Mouse (Mus musculus) C2C12 (cell line): Measurements from ENCODE around the gene Cep85l. TPM values are rescaled to one million over a fixed set of nuclear protein-coding genes. Genes with fewer than 3 reads are reported as not detected.

Experiments
- H3K27me3 ChIP-seq: one replicate; pipeline ENCODE4 v1.6.1; 2011; ENCODE audit not compliant: control insufficient read depth, insufficient read depth, insufficient read length
- H3K36me3 ChIP-seq: one replicate; pipeline ENCODE4 v1.6.1; 2011; ENCODE audit not compliant: control insufficient read depth, insufficient read depth
- H3K4me3 ChIP-seq: one replicate; pipeline ENCODE4 v1.5.1; 2011; ENCODE audit warnings: mild to moderate bottlenecking, control low read depth; ENCODE audit not compliant: poor library complexity, insufficient read depth, severe bottlenecking
- H3K79me2 ChIP-seq: one replicate; pipeline ENCODE4 v1.6.1; 2011; ENCODE audit not compliant: control insufficient read depth, insufficient read depth
- H3K79me3 ChIP-seq: one replicate; pipeline ENCODE4 v1.6.1; 2011; ENCODE audit warnings: low read depth, control low read depth
- H3ac ChIP-seq: one replicate; pipeline ENCODE3; 2011; ENCODE audit warnings: low read depth; ENCODE audit not compliant: control insufficient read depth, insufficient read length
- CEBPB ChIP-seq: IDR thresholded peaks from one replicate; pipeline ENCODE4 v1.6.1; 2011; ENCODE audit warnings: low read depth, mild to moderate bottlenecking, control low read depth, moderate library complexity
- CTCF ChIP-seq: IDR thresholded peaks from one replicate; pipeline ENCODE4 v1.5.1; 2011; ENCODE audit not compliant: control insufficient read depth, insufficient read depth, insufficient read length
- FOSL1 ChIP-seq: IDR thresholded peaks from one replicate; pipeline ENCODE4 v1.8.0; 2011; ENCODE audit warnings: mild to moderate bottlenecking, low read length; ENCODE audit not compliant: poor library complexity, insufficient read depth, severe bottlenecking
- MAX ChIP-seq: IDR thresholded peaks from one replicate; pipeline ENCODE4 v1.6.1; 2011; ENCODE audit warnings: mild to moderate bottlenecking, control low read depth
- MYOD1 ChIP-seq: IDR thresholded peaks from one replicate; pipeline ENCODE4 v1.6.1; 2011; ENCODE audit warnings: low read depth; ENCODE audit not compliant: control insufficient read depth, insufficient read length
- MYOG ChIP-seq: IDR thresholded peaks from one replicate; pipeline ENCODE4 v1.6.1; 2011; ENCODE audit not compliant: control insufficient read depth, insufficient read length; ENCODE audit errors: extremely low read depth
- USF1 ChIP-seq: IDR thresholded peaks from one replicate; pipeline ENCODE4 v1.6.1; 2011; ENCODE audit warnings: low read depth, mild to moderate bottlenecking, control low read depth, moderate library complexity
- polyA plus RNA-seq: library from polyadenylated mRNA; unstranded; fragments of >200 nt; fragmentation: generic; extraction: Trizol; gene quantifications from one replicate; pipeline ENCODE4 v1.2.1, GENCODE M21; 2012; ENCODE audit warnings: missing spikeins

Cep85l gene
- polyA plus RNA-seq, 1 experiment, result 0.32 TPM

DNA sequence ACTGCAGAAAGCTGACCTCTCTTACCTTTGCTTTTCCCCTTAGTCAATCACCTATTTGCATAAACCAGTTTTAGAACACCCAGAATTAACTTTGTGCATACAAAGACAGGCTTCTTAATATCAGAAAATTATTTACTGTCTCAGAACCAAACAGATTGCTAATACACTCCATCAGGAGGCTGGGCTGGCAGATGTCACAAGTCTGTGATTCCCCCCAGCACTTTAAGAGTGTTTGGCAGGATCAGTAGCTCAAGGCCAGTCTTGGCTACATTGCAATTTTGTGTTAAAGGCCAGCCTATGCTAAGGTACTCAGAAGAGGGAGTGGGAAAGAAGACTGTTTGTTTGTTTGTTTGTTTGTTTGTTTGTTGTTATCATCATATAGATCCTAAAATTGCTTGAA is 2.7 kb downstream of the Cep85l start:
- peaks cover 3% of the 10 kb centered on the region for H3K79me3 ChIP-seq
- no peak overlapping the region for H3K4me3 ChIP-seq
- no peak overlapping the region for H3ac ChIP-seq

DNA sequence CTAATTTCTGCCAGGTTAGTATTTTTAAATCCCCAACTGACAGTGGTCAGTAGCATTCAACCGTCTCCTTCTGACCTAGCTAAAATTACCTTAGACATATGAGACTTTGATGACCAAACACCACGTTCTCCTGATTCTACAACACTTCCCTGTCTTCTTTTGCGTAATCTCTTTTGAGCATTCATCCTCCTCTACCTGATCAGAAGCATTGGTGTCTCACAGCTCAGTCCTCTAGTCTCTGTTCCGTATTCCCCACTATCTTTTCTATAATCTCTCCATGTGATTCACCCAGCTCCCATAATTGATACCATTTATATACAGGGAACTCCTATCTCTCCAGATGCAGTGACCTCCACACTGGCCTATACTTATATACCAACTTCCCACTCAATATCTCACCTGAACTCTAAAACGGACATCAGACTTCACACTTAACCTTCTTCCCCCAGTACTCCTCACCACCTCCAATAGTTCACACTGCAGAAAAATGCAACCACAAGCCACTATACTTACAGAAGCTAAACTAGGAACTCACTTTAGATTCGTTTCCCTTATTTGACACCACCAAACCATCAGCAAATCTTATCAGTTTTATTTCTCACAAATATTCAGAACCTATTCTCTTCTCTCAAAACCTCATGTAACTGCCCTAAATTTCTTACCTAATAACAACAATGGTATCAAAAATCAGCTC is 5.7 kb downstream of the Cep85l start:
- Histone ChIP-seq H3K4me3 (no peak overlapping the region), H3K27me3 (no peaks in the 10 kb centered on the region), H3K36me3 (no peaks in the 10 kb centered on the region), H3K79me2 (peaks cover 8% of the 10 kb centered on the region), H3K79me3 (peaks cover 12% of the 10 kb centered on the region), H3ac (no peak overlapping the region)
- TF ChIP-seq USF1 (no peak), CEBPB (no peak)

More for the DNA sequence above, 2.7 kb downstream of the Cep85l start:
- Histone ChIP-seq H3K79me2 (peaks cover 13% of the 10 kb centered on the region), H3K36me3 (no peaks in the 10 kb centered on the region), H3K27me3 (no peaks in the 10 kb centered on the region)
- TF ChIP-seq MAX (no peak), CEBPB (no peak), USF1 (no peak), MYOD1 (no peak), MYOG (no peak), CTCF (no peak), FOSL1 (no peak)

DNA sequence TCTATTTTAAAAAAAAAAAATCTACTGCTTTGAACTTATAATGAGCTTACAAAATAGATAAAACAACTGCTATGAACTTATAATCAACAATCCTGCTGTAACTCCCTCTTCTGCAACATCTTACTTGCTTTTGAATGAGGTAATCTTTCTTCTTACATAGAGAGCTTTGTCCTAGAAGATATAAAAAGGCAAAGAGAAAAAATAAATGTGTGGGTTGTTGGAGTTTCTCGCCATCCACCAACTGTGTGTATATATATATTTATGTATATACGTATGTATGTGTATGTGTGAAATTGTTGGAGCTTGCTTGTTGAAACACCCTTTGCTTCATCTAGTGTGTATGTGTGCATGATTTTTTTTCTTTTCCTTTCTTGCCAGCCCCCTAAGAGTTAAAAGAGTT is 12.5 kb downstream of the Cep85l start:
- Histone ChIP-seq H3ac (no peak overlapping the region), H3K36me3 (no peaks in the 10 kb centered on the region), H3K4me3 (no peak overlapping the region), H3K79me2 (peaks cover 4% of the 10 kb centered on the region), H3K27me3 (no peaks in the 10 kb centered on the region), H3K79me3 (peaks cover 9% of the 10 kb centered on the region)
- TF ChIP-seq MYOD1, result no peak
- TF ChIP-seq MAX, result no peak
- no peak for TF ChIP-seq MYOG
- no peak for TF ChIP-seq CEBPB
- TF ChIP-seq USF1, result no peak
- no peak for TF ChIP-seq CTCF
- TF ChIP-seq FOSL1, result no peak

DNA sequence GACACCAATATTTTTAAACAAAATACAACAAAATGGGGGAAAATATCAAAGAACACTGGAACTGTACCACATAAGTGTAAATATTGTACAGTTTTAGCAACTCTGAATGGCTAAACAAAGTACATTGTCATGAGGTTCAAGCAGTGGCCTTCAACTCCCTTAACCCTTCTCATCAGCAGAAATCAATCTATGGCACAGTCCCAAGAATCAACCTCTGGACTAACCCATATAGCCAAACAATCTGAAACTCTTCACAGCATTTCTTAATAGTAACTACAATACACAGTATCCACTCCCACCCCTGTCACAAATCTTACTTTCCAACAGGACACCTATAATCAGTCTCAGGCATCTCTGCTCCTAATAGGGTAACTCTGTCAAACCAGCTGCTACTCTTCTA is 15.4 kb downstream of the Cep85l start:
- H3K27me3 ChIP-seq, result no peaks in the 10 kb centered on the region
- TF ChIP-seq CTCF (no peak), CEBPB (no peak), MAX (no peak), MYOD1 (no peak), MYOG (no peak), USF1 (no peak), FOSL1 (no peak)
- peaks cover 4% of the 10 kb centered on the region for H3K79me2 ChIP-seq
- no peak overlapping the region for H3ac ChIP-seq
- H3K79me3 ChIP-seq, result peaks cover 3% of the 10 kb centered on the region
- no peak overlapping the region for H3K4me3 ChIP-seq
- no peaks in the 10 kb centered on the region for H3K36me3 ChIP-seq

DNA sequence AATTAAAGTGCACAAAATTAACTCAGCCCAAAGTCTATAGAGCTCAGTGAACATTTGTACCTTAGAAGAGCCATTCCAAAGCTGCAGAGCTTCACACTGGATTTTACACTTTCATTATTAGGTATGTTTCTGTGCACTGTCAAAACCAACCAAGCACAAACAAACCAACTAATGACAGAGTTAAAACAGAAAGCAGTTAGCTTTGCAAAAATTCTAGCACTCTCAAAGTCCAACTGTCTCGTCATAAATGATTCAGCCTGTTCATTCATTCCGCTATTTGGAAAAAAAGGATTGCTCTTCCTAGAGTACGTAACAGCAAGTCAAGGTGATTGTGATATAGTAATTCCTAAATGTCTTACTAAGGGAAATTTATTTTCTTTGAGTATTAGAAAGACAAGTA is 20.7 kb downstream of the Cep85l start:
- H3ac ChIP-seq, result no peak overlapping the region
- peaks cover 12% of the 10 kb centered on the region for H3K36me3 ChIP-seq
- peaks cover 1% of the 10 kb centered on the region for H3K79me3 ChIP-seq
- H3K79me2 ChIP-seq, result peaks cover 4% of the 10 kb centered on the region
- no peak for TF ChIP-seq MYOD1
- TF ChIP-seq MAX, result no peak
- TF ChIP-seq CTCF, result no peak
- no peak for TF ChIP-seq FOSL1
- TF ChIP-seq USF1, result no peak
- TF ChIP-seq CEBPB, result no peak
- no peak for TF ChIP-seq MYOG
- no peaks in the 10 kb centered on the region for H3K27me3 ChIP-seq
- no peak overlapping the region for H3K4me3 ChIP-seq

DNA sequence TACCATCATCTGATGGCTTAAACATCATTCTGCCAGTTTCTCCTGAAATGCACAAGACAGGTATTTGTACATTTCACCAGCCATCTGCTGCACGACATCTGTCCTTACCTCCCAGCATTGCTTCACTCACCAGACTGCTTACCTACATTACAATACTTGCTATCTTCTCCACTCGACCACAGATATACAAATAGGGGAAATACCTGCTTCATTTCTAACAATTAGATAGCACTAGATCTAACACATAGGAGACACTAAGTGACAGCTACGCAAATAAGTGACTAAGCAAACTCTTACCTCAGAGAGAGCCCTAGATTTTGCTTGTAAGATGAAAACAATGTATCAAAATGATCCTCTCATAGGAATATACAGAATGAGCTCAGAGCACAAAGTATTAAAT is 26.1 kb downstream of the Cep85l start:
- H3K27me3 ChIP-seq, result no peaks in the 10 kb centered on the region
- peaks cover 13% of the 10 kb centered on the region for H3K36me3 ChIP-seq
- no peaks in the 10 kb centered on the region for H3K79me3 ChIP-seq
- no peak overlapping the region for H3ac ChIP-seq
- no peaks in the 10 kb centered on the region for H3K79me2 ChIP-seq
- TF ChIP-seq USF1 (no peak), FOSL1 (no peak), MYOG (no peak), MYOD1 (no peak), CEBPB (no peak)
- no peak overlapping the region for H3K4me3 ChIP-seq

DNA sequence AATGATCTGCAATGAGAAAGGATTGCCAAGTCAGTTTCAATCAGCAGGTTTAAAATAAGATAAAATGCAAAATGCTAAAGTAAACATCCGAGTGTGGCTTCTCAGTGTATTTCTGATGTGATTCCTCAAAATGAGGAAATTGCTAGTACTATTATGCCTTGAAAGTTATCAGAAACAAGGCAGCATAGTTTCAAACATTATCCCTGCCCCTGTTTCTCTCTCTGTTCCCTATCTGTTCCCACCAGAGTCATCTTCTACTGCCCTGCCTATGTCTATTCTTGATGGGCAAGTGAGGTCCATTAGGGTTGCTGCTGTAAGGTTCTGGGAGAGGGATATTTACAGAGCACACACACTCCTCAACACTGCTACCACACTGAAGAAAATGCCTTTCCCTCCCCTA is 30.5 kb downstream of the Cep85l start:
- Histone ChIP-seq H3ac (no peak overlapping the region), H3K79me3 (peaks cover 2% of the 10 kb centered on the region), H3K27me3 (no peaks in the 10 kb centered on the region), H3K36me3 (peaks cover 5% of the 10 kb centered on the region), H3K4me3 (no peak overlapping the region), H3K79me2 (no peaks in the 10 kb centered on the region)
- no peak for TF ChIP-seq CEBPB
- TF ChIP-seq MYOD1, result no peak
- TF ChIP-seq MYOG, result no peak
- TF ChIP-seq CTCF, result no peak
- TF ChIP-seq MAX, result no peak
- no peak for TF ChIP-seq FOSL1
- no peak for TF ChIP-seq USF1
